Mouse (Mus musculus) monocyte, adult 2 months (primary cell): ENCODE results near the gene Mpv17l.
"Not testable (repeated sequence)": the region's sequence is repeated elsewhere in the genome, so short reads cannot be mapped to it uniquely, and the experiment has no call there.

Source experiments
- DNase-seq, 2 experiments: peaks; one replicate each; pipeline ENCODE4 v3.0.0; 2022; ENCODE audit warnings: low spot score in 2 of 2, low read depth in 1 of 2

The Mpv17l gene

DNA sequence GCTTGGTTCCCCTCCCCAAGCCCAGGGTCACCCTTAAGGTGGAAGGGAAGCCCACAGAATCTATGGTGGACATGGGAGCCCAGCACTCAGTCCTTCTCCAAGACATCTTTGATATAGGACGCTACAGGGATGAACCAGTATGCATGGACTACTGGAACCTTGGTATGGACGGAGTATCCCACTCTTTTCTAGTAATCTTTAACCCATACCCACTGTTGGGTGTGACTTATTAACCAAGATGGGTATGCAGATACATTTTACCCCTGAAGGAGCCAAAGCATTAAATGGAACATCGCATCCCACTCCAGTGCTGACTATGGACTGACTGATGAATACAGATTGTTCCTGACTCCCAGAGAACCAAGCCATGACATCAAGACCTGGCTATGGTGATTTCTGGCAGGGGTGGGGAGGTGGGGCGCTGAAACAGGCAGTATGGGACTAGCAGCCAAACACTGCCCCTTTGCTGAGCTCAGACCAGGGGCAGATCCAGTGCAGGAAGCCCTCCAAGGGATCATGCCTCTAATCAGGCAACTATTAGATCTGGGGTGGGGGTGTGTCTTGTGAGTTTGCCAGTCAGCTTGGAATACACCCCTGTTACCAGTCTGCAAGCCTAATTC is 24.6 kb downstream of the Mpv17l start:
- no peak for DNase-seq

DNA sequence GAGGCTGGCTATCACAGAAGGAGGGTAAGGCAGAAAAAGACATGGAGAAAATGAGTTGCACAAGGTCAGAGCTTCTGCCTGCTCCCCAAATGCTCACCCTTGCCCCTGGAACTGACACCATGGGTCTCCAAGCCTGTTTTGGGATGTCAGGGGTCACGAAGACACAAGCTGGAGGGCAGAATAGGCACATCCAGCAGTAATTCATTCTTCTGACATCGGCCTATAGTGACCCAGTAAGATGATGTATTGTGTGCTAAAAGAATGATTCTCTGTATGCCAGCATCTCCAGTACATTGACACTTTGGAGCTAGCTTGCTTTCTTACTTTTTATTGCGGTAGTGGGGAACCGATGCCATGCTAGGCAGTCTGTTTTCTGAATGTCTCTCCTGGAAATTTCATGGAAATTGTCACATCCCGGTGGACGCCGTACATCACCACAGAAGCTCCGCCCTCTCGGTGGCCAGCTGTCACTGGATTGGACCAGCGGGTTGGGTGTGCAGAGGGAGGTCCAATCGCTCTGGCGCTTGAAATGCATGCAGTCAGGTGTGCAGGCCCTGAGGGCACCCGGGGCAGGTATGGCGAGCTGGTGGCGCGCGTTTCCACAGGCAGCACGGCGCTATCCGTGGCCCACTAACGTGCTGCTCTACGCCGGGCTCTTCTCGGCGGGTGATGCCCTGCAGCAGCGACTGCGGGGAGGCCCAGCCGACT is 37.3 kb downstream of the Mpv17l start:
- no peak for DNase-seq

- DNase-seq, result no peak
Measured at GRCm38 (mm10) chr16:13940847-13941395, 38.0 kb downstream of the Mpv17l start.

- no peak for DNase-seq
Measured at GRCm38 (mm10) chr16:13944178-13944577, 41.2 kb downstream of the Mpv17l start.

DNA sequence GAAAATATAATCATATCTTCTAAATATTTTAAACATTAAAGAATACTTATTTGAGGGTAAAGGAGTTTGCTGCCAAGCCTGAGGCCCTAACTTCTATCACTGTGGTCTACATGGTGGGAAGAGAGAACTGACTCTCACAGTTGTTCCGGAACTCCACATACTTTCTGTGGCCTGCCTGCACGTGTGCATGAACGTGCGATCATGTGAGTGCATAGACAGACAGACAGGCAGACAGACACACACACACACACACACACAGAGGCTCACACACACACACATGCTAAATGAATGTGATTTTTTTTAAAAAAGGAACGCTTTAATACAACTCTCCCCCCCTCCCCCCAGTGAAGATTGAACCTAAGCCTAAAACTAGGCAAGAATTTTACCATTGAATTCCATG is 41.8 kb downstream of the Mpv17l start:
- DNase-seq, result no peak

DNA sequence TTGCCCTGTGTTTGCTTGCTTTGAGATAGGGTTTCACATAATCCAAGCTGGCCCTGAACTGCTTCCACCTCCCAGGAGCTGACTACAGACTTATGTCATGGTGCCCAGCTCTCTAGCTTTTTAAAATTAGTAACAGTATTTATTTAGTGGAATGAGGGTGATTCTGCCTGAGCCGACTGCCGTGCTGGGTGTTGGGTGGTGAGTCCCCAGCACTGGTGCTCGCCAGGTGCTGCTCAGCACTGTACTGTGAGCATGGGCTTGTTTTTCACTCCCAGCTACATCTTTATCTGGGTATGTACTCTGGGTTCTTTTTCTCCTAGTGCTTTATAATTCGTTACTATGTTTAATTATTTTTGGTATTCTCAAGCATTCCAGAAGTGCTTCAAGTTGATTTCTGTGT is 42.2 kb downstream of the Mpv17l start:
- no peak for DNase-seq

DNA sequence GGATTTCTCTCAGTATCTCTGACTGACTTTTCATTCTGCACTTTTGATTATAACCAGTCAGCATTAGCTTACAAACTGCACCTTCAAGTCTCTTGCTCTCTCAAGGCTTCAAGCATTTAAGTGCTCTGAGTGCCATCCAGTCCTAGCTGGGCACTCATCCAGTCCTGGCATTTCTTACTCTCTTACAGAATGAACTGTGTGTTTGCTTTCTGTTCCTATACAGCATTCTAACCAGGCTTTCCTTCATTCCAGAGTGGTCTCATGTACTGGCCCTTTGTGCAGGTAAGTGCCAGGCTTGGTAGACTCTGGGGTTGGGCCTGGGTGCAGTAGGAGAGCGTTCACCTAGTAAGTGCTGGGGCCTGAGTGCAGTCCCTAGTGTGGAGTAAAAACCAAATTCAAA is 43.3 kb downstream of the Mpv17l start:
- DNase-seq, result no peak

DNA sequence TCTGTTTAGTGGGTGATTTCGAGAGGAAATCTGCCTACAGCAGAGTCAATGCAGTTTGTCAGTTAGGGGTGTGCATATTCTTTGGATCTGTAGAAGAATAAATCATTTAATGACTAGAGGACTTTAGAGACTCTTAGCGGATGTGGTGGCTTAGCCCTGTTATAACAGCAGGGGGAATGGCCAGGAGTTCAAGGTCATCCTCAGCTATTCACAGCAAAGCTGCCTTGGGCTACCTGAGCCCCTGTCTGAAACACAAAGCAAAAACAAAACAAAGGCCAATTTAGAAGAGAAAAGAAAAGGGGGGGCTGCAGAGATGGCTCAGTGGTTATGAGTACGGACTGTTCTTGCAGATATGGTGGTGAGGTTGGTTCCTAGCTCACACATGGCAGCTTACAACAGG is 48.3 kb downstream of the Mpv17l start:
- no peak for DNase-seq

DNA sequence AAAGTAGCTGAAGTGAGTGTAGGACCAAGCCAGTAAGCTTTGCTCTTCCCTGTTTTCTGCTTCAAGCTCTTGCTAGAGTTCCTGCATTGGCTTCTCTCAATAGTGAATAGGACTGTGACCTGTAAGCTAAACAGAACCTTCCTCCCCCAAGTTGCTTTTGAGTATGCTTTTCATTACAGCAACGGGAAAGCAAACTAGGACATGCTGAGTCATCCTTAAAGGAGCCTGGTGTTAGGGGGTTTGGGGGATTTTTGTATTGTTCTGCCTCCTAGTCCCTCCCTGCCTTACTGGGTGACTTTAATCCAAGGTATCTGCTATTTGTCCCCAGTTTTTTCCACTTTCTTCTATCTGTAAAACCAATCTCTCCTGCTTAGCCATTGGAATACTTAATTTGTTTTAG is 59.1 kb downstream of the Mpv17l start:
- no peak for DNase-seq

DNA sequence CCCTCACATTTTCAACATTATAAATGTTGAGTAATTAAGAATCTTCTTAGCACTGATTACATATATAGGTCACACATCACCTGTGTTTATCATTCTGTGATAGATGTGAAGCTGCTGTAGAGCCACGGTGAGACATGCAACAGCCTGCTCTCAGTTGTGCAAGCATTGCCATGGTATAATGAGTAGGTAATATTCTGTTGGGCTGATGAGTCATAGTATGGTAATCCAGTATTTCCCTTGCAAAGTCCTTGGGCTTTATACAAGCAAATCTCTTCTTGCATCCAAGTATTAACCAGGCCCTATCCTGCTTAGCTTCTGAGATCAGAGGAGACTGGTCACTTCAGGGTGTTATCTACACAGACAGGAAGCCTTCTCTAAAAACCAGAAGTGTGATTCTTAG is 66.1 kb downstream of the Mpv17l start:
- no peak for DNase-seq

GRCm38 (mm10) chr16:13972051-13972450 is 69.1 kb downstream of the Mpv17l start:
- no peak for DNase-seq

DNA sequence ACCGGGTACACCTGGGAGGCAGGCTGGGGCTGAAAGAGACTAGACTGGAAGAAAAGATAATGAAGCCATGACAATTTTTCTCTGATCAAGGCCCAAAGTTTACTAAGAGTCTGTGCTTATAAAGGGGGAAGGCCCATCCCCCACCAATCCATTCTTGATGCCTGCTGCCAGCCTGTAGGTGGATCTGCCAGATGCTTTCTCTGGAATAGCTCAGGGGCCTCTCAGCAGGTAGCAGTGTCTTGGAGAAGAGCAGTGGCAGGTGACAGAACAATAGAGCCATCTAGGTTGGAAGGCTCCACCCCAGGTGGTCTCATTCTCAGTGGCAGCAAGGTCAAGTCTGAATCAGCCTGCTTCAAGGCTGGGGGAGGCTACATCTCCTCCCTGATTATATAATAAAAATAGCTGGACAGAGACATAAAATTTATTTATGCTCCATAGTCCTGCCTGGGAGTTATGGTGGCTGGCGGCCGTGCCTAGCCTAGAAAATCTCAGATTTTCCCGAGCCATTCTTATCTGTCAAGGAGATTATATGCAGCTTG is 73.5 kb downstream of the Mpv17l start:
- not testable (repeated sequence) for DNase-seq

DNA sequence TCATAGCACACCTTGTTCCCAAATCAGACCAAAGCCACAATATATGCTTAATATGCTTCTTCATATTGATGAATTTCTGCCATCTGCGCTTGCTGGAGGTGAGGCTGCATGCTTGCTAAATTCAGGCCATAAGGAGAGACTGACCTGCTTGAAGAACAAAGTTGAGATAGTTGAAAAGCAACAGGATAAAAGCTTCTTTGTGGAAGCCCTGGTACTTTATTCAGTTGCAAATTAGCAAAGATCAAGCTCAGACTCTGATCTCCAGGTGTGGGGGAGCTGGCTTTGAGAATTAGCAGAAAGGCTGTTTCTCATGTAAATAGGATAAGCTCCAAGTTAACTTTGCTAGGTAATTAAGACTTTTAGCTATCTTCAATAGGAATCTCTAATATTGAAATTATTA is 74.1 kb downstream of the Mpv17l start:
- not testable (repeated sequence) for DNase-seq

DNA sequence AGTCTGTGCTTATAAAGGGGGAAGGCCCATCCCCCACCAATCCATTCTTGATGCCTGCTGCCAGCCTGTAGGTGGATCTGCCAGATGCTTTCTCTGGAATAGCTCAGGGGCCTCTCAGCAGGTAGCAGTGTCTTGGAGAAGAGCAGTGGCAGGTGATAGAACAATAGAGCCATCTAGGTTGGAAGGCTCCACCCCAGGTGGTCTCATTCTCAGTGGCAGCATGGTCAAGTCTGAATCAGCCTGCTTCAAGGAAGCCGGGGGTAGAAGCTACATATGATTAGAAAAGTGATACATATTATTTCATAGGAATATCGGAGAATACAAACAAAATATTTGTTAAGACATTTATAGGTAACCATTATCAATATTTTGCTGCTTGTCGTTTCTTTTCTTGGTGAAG is 78.8 kb downstream of the Mpv17l start:
- DNase-seq, result not testable (repeated sequence)

GRCm38 (mm10) chr16:13983161-13983560 is 80.2 kb downstream of the Mpv17l start:
- no peak for DNase-seq

DNA sequence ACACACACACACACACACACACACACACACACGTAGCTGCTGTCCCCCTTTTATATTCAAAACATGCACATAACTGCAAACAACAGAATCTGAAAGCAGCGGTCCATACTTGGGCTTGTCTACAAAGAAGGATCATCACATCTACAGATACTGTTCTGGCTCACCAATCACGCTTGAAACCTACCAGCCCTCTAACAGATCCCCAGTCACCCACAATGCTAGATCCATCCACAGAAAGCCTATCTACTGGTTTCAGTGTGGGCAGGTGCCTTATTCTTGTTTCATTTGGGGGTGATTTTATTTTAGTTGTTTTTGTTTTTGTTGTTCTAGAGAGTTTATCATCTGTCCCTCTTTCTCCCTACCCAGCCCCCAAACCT is 83.2 kb downstream of the Mpv17l start:
- DNase-seq, result no peak

DNA sequence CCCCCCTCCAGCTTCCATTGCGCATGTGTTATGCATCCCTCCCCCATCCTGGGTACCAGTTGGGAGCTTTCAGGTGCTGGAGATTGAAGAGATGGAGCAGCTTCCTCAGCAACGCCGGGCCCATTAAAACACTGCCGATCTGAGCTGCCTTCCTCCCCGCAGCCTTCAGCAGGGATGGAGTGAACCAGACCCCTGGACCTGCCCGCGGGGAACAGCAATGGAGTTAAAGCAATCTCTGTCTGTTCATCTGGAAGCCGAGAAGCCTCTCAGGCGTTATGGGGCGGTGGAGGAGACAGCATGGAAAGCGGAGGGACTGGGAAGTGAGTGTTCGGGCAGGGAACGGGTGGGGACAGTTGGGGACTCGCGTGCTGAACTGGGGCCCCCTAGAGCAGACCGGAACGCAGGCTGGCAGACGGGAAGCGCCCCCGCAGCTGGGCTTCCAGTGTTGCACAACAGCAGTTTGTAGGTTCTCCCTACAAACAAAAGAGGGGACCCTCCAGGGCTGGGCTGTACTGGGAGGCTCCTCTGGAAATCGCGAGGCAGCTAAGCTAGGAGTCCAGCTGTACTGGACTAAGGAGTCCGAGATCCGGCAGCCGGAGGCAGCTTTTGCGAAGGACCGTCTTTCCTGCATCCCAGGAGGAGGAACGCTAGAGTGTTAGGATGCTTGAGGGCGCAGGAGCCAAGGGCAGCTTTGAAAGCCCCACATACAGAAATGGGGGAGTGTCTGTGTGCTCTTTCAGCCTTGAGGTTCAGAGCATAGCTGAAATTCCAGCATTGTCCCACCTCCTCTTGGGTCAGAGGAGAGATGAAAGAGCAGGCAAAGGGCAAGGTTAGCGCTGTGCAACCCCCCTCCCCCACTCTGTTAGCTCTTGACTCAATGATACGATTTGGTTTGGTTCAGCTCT is 83.9 kb downstream of the Mpv17l start, which contains the start of the genes 2900011O08Rik and Ifitm7:
Gene 2900011O08Rik (plus strand): TSS at position 31 of the 905 bp plus-strand sequence.
Gene Ifitm7 (minus strand): TSS at position 315 of the 905 bp plus-strand sequence.
- no peak for DNase-seq

- DNase-seq, result no peak
Measured at GRCm38 (mm10) chr16:13992518-13993248, 89.7 kb downstream of the Mpv17l start.

GRCm38 (mm10) chr16:13994076-13994475 is 91.1 kb downstream of the Mpv17l start:
- no peak for DNase-seq

DNA sequence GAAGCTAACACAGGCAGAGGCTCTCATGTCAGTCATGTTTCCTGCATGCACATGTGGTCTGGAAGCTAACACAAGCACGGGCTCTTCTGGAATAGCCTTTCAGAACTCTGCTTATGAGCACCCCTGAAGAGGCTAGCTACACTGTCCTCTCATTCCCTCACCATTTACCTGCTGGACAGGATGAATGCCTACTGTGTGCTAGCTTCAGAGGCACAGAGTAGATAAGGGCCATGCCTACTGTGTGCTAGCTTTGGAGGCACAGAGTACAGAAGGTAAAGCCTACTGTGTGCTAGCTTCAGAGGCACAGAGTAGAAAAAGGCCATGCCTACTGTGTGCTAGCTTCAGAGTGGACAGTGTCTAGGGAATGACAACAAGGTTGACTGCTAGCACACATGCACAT is 91.5 kb downstream of the Mpv17l start:
- no peak for DNase-seq
